Mouse (Mus musculus): ENCODE data around the gene Tcp11l2. TPM values are rescaled to one million over a fixed set of nuclear protein-coding genes. Genes with fewer than 3 reads are reported as not detected.
A peak's percentile ranks its signal among the peaks of the same experiment; 100 is the strongest.

The Tcp11l2 gene
- polyA plus RNA-seq, 1 experiment, result 8.9 TPM

DNA sequence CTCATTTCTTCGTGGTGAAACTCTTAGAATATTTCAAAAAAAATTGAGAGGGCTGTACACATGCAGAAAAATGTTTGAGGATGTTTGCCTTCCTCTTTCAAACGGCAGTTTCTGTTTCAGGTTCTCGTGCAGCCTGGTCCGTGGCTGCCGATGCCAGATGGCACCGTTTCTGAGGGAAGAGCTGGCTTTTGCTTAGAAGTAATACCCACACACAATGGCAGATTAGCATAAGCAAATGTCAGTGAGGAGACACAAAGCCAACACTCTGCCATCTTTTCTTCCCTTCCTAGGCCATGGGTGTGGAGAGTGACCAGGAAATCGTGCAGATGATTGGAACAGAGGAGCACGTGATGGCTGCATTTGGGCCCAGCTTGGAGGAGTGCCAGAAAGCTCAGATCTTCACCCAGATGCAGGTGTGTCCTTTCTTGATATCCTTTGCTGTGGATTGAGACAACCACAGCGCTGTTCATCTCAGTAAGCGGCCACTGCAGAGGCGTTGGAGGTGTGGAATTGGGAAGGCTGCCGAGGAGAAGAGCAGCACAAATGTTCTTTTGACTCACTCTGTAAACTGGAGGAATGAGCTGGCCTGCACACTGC is 70.2 kb downstream of the Tcp11l2 start:
- Histone ChIP-seq H3K27ac (replicated peaks; ENCODE audit: low read depth, low read length) (0 out of 2 replicates have a peak overlapping the region, but pooled peaks have one; percentile 20), H3K4me3 (ENCODE audit: insufficient read depth, low read depth, low read length) (no peak overlapping the region), H3K4me1 (ENCODE audit: control insufficient read depth, insufficient read depth, insufficient read length, low read length) (peaks cover 5% of the 10 kb centered on the region; the same call in 1 of the 2 replicates)

DNA sequence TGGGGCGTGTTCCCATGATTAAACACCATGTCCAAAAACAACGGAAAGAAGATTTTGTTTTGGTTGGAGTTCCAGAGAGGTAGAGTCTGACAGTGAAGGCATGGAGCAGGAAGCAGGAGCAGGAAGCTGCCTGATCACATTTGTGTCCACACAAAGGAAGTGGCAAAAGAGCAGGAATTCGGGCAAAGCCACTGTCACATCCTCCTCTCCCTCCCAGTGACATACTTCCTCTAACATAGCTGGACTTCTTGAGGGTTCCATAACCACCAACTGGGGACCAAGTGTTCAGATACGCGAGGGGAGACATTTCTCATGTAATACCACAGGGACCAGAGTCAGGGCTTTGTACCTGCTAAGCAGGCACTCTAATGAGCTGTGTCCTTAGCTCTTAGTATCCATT is 70.8 kb downstream of the Tcp11l2 start:
- Histone ChIP-seq H3K27ac (replicated peaks; ENCODE audit: low read depth, low read length) (no peak overlapping the region), H3K4me1 (ENCODE audit: control insufficient read depth, insufficient read depth, insufficient read length, low read length) (peaks cover 5% of the 10 kb centered on the region; the same call in 1 of the 2 replicates), H3K4me3 (ENCODE audit: insufficient read depth, low read depth, low read length) (no peak overlapping the region)

DNA sequence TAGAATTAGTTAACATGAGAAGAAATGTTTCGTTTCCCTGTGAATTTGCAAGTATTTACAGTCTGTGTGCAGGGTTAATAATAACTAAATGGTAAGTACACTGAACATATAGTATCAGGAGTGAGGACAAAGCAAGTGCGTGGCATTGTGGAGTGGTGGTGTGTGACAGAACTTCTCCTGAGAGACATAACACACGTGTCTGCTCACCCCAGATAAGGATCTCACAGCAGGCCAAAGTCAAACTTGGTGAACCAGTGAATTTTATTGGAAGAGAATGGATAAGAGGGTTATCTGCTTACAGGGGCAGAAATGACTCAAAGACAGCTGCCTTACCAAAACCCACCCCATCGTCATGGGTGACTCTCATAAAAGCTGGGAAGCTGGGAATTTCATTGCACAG is 72.5 kb downstream of the Tcp11l2 start:
- no peak overlapping the region for H3K4me3 ChIP-seq (ENCODE audit: insufficient read depth, low read depth, low read length)
- peaks cover 5% of the 10 kb centered on the region; the same call in 1 of the 2 replicates for H3K4me1 ChIP-seq (ENCODE audit: control insufficient read depth, insufficient read depth, insufficient read length, low read length)
- no peak overlapping the region for H3K27ac ChIP-seq (replicated peaks; ENCODE audit: low read depth, low read length)

DNA sequence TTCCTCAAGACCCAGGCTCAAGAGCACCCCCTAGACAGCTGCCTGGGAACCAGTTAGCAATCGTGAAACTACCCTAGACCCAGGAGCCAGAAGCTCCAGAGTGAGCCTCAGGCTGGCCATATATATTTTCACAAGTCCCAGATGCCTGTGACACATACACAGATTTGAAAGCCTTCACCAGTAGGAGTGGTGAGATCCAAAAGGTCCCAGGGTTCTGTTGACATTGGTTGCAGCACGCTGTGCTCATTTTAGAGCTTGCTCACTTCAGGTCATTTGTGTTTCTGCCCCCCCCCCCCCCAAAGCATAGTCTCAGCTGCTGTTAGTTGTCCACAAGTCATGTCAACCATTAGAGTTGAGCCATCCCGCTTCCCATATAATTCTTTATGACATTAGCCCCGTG is 77.6 kb downstream of the Tcp11l2 start:
- Histone ChIP-seq H3K4me1 (ENCODE audit: control insufficient read depth, insufficient read depth, insufficient read length, low read length) (peaks cover 12% of the 10 kb centered on the region), H3K27ac (replicated peaks; ENCODE audit: low read depth, low read length) (no peak overlapping the region), H3K4me3 (ENCODE audit: insufficient read depth, low read depth, low read length) (no peak overlapping the region)

DNA sequence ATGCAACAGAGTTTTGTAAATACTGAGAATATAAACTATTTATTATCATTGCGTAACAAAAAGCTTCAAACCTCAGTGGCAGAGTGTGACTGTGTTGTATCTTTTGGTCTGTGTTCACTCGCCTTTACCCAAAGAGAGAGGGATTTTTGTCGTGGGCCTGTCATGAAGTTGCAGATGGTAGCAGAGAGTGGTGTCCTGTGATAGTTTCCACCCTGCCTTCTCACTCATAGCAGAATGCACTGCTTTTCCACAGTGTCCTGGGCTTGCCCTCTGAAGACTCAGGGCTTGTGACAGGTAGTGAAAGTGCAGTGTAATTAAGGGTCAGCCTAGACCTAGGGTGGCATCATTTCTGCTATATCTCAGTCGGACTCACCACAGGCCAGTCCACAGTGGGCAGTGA is 78.3 kb downstream of the Tcp11l2 start:
- Histone ChIP-seq H3K4me3 (ENCODE audit: insufficient read depth, low read depth, low read length) (no peak overlapping the region), H3K27ac (replicated peaks; ENCODE audit: low read depth, low read length) (no peak overlapping the region), H3K4me1 (ENCODE audit: control insufficient read depth, insufficient read depth, insufficient read length, low read length) (peaks cover 12% of the 10 kb centered on the region)

DNA sequence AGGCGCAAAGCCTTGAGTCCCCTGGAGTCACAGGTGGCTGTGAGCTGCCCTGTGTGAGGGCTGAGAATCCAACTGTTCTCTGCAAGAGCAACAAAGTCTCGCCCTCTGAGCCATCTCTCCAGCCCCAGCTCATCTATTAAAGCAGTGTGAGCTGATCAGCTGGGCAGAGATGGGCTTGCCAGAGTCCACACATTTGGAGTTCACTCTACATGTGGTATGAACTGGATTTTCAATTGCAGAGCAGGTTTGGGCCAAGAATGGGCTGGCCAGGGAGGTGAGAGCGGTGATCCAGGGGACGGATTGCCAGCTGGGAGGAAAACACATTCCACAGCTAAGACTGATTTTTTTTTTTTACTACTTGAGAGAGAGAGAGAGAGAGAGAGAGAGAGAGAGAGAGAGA is 80.2 kb downstream of the Tcp11l2 start:
- H3K27ac ChIP-seq (replicated peaks; ENCODE audit: low read depth, low read length), result 0 out of 2 replicates have a peak overlapping the region, but pooled peaks have one; percentile 33
- no peak overlapping the region for H3K4me3 ChIP-seq (ENCODE audit: insufficient read depth, low read depth, low read length)
- peaks cover 12% of the 10 kb centered on the region for H3K4me1 ChIP-seq (ENCODE audit: control insufficient read depth, insufficient read depth, insufficient read length, low read length)

DNA sequence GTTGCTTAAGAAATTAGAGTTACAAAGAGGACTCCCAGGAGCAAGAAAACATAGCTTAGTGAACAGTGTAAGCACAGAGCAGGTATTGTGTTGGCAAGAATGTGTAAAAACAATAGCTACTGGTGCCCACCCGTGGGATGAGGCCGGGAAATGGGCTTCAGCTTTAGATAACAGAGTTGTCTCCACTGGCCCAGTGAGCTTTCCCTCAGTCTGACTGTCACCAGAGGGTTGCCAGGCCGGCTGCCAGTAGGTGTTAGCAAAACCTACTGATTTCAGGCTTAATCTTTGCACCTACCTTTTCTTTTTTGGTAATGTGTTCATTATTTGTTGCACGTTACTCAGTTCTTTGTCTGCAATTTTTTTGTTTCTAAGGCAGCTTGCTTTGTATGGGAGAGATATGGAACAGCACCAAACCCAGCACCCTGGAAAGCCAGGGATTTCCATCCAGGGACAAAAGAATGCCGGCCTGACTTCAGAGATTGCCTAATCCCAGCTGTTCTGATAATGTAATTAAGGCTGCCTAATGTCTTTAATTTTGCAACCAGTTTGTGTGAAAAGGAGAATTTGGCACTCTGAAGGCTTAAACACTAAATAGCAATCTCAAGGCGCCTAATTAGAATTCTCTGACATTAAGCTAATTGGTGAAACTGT is 81.1 kb downstream of the Tcp11l2 start:
- 0 out of 2 replicates have a peak overlapping the region, but pooled peaks have one; percentile 39 for H3K27ac ChIP-seq (replicated peaks; ENCODE audit: low read depth, low read length)
- no peak overlapping the region for H3K4me3 ChIP-seq (ENCODE audit: insufficient read depth, low read depth, low read length)
- peaks cover 12% of the 10 kb centered on the region for H3K4me1 ChIP-seq (ENCODE audit: control insufficient read depth, insufficient read depth, insufficient read length, low read length)

DNA sequence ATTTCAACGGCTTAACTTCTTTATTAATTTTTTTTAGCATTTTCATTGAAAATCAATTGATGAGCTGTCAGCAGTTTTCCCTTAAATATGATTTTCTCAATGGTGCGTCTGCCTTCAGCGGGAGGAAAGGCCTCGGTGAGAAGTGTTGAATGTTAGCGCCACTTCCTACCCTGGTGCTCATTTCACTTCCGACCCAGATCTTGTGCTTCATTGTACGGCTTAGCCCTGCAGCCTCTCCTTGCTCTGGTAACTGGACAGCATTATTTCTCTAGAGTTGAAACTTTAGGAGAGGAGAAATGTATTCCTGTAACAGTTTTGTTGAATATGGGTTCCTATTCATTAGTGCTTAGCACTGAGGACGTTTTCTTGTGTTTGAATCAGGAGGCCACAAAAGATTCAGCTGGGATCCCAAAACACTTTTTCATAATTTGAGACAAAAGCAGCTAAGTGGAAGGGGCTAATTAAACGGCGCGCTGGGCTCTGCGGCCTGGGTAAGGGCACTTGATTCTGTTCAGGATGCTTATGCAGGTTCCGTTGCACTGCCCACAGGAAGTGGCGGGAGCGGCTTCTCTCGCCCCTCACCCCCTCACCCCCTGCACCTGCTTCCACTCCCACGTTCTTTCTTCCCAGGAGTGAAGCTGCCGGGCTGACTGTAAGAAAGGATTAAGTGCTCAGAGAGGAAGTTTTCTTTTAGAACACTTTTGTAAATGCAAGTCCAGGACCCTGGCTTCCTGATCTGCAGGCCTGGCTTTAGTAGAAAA is 81.8 kb downstream of the Tcp11l2 start:
- Histone ChIP-seq H3K4me1 (ENCODE audit: control insufficient read depth, insufficient read depth, insufficient read length, low read length) (peaks cover 12% of the 10 kb centered on the region), H3K27ac (replicated peaks; ENCODE audit: low read depth, low read length) (peak overlapping the region; percentile 10), H3K4me3 (ENCODE audit: insufficient read depth, low read depth, low read length) (no peak overlapping the region)

DNA sequence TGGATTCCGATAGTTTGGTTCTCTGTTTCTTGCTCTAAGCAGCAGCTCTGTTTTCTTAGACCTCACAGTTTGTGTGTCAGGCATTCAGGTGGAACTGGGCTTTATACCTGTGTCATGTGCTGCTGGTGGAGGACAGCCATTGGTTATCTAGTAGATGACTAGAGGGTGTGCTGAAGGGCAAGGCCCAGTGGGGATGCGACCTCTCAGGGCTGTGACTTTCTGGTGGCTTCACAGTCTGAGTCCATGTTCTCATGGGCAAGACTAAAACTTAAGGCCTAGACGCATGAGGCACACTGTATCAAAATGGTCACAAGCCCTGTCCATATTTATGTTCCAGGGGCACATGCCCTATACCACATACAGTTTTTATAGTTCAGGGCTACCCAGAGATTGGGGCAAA is 82.9 kb downstream of the Tcp11l2 start:
- no peak overlapping the region for H3K4me3 ChIP-seq (ENCODE audit: insufficient read depth, low read depth, low read length)
- H3K27ac ChIP-seq (replicated peaks; ENCODE audit: low read depth, low read length), result no peak overlapping the region
- peaks cover 12% of the 10 kb centered on the region for H3K4me1 ChIP-seq (ENCODE audit: control insufficient read depth, insufficient read depth, insufficient read length, low read length)

DNA sequence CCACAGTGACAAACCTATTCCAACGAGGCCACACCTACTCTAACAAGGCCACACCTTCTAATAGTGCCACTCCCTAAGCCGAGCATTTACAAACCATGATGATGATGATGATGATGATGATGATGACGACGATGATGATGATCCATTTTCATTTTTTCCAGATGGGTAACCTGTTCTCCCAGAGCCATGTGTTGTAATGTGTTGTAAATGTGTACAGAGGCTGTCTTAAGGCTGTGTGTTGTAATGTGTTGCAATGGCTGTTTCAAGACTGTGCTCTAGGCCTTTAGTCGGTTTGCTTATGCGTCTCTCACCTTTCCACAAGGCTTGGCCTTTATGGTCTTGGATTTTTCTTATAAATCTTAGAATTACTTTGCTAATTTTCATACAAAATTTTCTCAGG is 85.7 kb downstream of the Tcp11l2 start:
- no peak overlapping the region for H3K4me3 ChIP-seq (ENCODE audit: insufficient read depth, low read depth, low read length)
- H3K4me1 ChIP-seq (ENCODE audit: control insufficient read depth, insufficient read depth, insufficient read length, low read length), result peaks cover 11% of the 10 kb centered on the region
- no peak overlapping the region for H3K27ac ChIP-seq (replicated peaks; ENCODE audit: low read depth, low read length)

Other genes with a start within 250 kb of the Tcp11l2 start
- 2.7 and 4.0 TPM in 2 replicates for gene Nuak1, start 136.0 kb upstream of the Tcp11l2 start, polyA plus RNA-seq (2012; ENCODE audit: insufficient read depth, insufficient read length, missing spikeins)
- 2.9 TPM in 2 replicates for gene Ckap4, start 42.6 kb upstream of the Tcp11l2 start, polyA plus RNA-seq (2012; ENCODE audit: insufficient read depth, insufficient read length, missing spikeins)
- 6.6 and 8.2 TPM in 2 replicates for gene Polr3b, start 45.7 kb downstream of the Tcp11l2 start, polyA plus RNA-seq (2012; ENCODE audit: insufficient read depth, insufficient read length, missing spikeins)
- 0.32 TPM in 1 of 2 replicates, not detected in the other for gene Rfx4, start 179.4 kb downstream of the Tcp11l2 start, polyA plus RNA-seq (2012; ENCODE audit: insufficient read depth, insufficient read length, missing spikeins)

Measured in brown adipose tissue, adult 24 weeks (tissue).